Mouse (Mus musculus): ENCODE measurements at regions not wholly inside any gene's neighbourhood (a gene's known extent, or its start where the extent isn't known, plus 50 kb on each side); places are given as distances from the start of the nearest gene placed in this dataset.

DNA sequence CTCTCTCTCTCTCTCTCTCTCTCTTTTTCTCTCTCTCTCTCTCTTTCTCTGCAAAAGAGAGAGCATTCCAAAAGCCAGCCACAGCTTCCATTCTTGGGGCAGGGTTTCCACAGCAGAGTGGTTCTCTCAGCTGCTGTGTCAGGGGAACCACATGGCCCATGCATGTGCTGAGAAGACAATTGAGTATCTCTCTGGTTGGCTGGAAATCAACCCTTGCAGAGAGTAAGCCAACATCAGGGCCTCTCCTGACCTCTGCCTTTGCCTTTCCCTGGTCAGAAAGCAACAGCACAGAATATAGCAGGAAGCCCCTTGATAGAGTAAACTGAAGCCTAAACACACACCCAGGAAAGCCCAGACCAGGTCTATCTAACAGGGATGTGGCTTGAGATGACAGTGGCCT is 138.6 kb downstream of the Fgf18 start:
- no peak for ATAC-seq
- Histone ChIP-seq H3K27ac (ENCODE audit: low read length) (no peak overlapping the region), H3K36me3 (ENCODE audit: control insufficient read depth, insufficient read depth) (no peaks in the 10 kb centered on the region), H3K27me3 (replicated peaks; ENCODE audit: control insufficient read depth, insufficient read depth, low read length) (no peaks in the 10 kb centered on the region), H3K4me1 (replicated peaks; ENCODE audit: control insufficient read depth, insufficient read depth, low read length) (peaks cover 7% of the 10 kb centered on the region), H3K4me3 (replicated peaks; ENCODE audit: low read length) (no peak overlapping the region), H3K9me3 (ENCODE audit: control insufficient read depth, low read length) (no peaks in the 10 kb centered on the region), H3K9ac (replicated peaks; ENCODE audit: low read depth, low read length) (no peak overlapping the region), H3K4me2 (ENCODE audit: low read length) (no peak overlapping the region)

- H3K27me3 ChIP-seq (replicated peaks; ENCODE audit: control insufficient read depth, insufficient read depth, low read length) = no peaks in the 10 kb centered on the region
- peaks cover 7% of the 10 kb centered on the region for H3K4me1 ChIP-seq (replicated peaks; ENCODE audit: control insufficient read depth, insufficient read depth, low read length)
- 93% methylated on average over 11 of the region's 11 CpGs for WGBS
- no peak overlapping the region for H3K9ac ChIP-seq (replicated peaks; ENCODE audit: low read depth, low read length)
- H3K36me3 ChIP-seq (ENCODE audit: control insufficient read depth, insufficient read depth) = no peaks in the 10 kb centered on the region
- H3K4me2 ChIP-seq (ENCODE audit: low read length) = no peak overlapping the region
- no peak for ATAC-seq
- H3K4me3 ChIP-seq (replicated peaks; ENCODE audit: low read length) = no peak overlapping the region
- H3K9me3 ChIP-seq (ENCODE audit: control insufficient read depth, low read length) = no peaks in the 10 kb centered on the region
- no peak overlapping the region for H3K27ac ChIP-seq (ENCODE audit: low read length)
Measured at GRCm38 (mm10) chr11:33007826-33008530, 139.2 kb downstream of the Fgf18 start.

- H3K4me2 ChIP-seq (ENCODE audit: low read length) = no peak overlapping the region
- H3K27me3 ChIP-seq (replicated peaks; ENCODE audit: control insufficient read depth, insufficient read depth, low read length) = no peaks in the 10 kb centered on the region
- H3K36me3 ChIP-seq (ENCODE audit: control insufficient read depth, insufficient read depth) = no peaks in the 10 kb centered on the region
- no peak for ATAC-seq
- H3K27ac ChIP-seq (ENCODE audit: low read length) = no peak overlapping the region
- H3K4me1 ChIP-seq (replicated peaks; ENCODE audit: control insufficient read depth, insufficient read depth, low read length) = peaks cover 7% of the 10 kb centered on the region
- 88% methylated on average over 6 of the region's 6 CpGs for WGBS
- no peak overlapping the region for H3K9ac ChIP-seq (replicated peaks; ENCODE audit: low read depth, low read length)
- no peaks in the 10 kb centered on the region for H3K9me3 ChIP-seq (ENCODE audit: control insufficient read depth, low read length)
- no peak overlapping the region for H3K4me3 ChIP-seq (replicated peaks; ENCODE audit: low read length)
Measured at GRCm38 (mm10) chr11:33007366-33007765, 139.8 kb downstream of the Fgf18 start.

DNA sequence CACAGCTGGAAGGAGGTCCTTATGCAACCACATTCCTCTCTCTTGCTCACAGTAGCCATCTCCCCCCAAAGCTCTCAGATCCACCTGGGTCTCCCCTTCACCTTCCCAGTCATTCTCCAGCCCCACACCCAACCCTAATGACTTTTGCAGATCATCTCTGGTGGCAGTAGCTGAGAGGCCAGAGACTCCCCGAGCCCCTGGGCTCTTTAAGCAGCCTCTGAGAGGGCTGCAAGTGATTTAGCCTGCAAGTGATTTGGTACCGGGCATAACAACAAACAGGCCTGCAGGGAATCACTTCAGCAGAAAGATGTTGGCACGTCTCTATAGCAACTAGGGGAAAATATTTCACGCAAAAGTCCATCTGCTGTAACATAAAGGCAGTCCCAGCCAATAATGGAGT is 142.0 kb downstream of the Fgf18 start:
- ATAC-seq = peak; percentile 71
- WGBS = 33% methylated on average over 4 of the region's 4 CpGs

DNA sequence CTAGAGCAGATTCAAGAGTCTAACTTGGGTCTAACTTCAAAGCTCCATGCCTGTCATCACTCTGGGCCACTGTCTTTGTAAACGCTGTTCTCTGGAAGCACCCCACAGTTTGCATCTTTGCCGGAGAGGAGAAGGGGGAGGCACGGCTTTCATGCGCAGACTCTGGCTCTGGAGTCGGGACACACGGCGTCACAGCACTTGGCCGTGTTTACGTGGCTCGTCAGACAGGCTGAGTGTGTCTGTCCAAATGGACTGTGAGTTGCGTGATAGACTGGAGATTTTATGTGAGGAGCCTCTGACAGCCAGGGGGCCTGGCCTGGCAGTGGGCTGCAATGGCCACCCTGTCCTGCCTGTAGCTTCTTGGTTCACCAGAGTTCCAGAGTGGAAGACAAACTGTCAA is 142.6 kb downstream of the Fgf18 start:
- H3K9me3 ChIP-seq (ENCODE audit: control insufficient read depth, low read length) = no peaks in the 10 kb centered on the region
- no peak overlapping the region for H3K9ac ChIP-seq (replicated peaks; ENCODE audit: low read depth, low read length)
- 88% methylated on average over 11 of the region's 11 CpGs for WGBS
- no peaks in the 10 kb centered on the region for H3K36me3 ChIP-seq (ENCODE audit: control insufficient read depth, insufficient read depth)
- no peak for ATAC-seq
- no peak overlapping the region for H3K4me3 ChIP-seq (replicated peaks; ENCODE audit: low read length)
- H3K27me3 ChIP-seq (replicated peaks; ENCODE audit: control insufficient read depth, insufficient read depth, low read length) = no peaks in the 10 kb centered on the region
- no peak overlapping the region for H3K27ac ChIP-seq (ENCODE audit: low read length)
- H3K4me2 ChIP-seq (ENCODE audit: low read length) = no peak overlapping the region
- peaks cover 7% of the 10 kb centered on the region for H3K4me1 ChIP-seq (replicated peaks; ENCODE audit: control insufficient read depth, insufficient read depth, low read length)

More for the DNA sequence above, 142.0 kb downstream of the Fgf18 start:
- Histone ChIP-seq H3K27me3 (replicated peaks; ENCODE audit: control insufficient read depth, insufficient read depth, low read length) (no peaks in the 10 kb centered on the region), H3K4me3 (replicated peaks; ENCODE audit: low read length) (no peak overlapping the region), H3K4me1 (replicated peaks; ENCODE audit: control insufficient read depth, insufficient read depth, low read length) (peaks cover 7% of the 10 kb centered on the region), H3K9ac (replicated peaks; ENCODE audit: low read depth, low read length) (no peak overlapping the region), H3K4me2 (ENCODE audit: low read length) (no peak overlapping the region), H3K9me3 (ENCODE audit: control insufficient read depth, low read length) (no peaks in the 10 kb centered on the region), H3K36me3 (ENCODE audit: control insufficient read depth, insufficient read depth) (no peaks in the 10 kb centered on the region), H3K27ac (ENCODE audit: low read length) (no peak overlapping the region)

DNA sequence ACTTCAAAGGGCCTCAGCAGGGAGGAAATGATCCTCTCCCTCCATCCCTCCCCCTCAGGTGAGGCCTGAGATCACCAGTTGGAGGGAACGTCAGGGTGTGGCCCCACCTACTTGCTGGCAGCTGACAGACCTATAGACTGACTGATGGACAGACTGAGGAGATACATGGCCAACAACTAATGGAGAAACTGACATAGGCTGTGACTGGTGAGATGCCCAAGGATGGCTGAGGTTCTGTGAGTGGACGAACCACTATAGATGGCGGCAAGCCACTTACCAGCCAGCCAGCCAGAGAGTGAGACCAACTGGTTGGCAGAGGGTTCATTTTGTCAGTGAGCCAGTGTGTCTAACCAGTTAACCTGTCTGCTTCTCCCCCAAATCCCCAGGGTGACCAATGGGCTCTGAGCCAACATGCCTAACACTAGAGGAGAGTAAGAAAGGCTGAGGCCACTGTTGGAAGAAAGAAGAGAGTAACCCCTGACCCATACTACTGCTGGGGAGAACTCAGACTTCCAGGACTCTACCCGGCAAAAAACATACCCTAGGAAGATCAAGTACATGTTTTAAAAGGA is 147.4 kb downstream of the Fgf18 start:
- H3K4me1 ChIP-seq (replicated peaks; ENCODE audit: control insufficient read depth, insufficient read depth, low read length) = no peaks in the 10 kb centered on the region
- no peaks in the 10 kb centered on the region for H3K9me3 ChIP-seq (ENCODE audit: control insufficient read depth, low read length)
- no peaks in the 10 kb centered on the region for H3K36me3 ChIP-seq (ENCODE audit: control insufficient read depth, insufficient read depth)
- H3K9ac ChIP-seq (replicated peaks; ENCODE audit: low read depth, low read length) = no peak overlapping the region
- H3K4me3 ChIP-seq (replicated peaks; ENCODE audit: low read length) = no peak overlapping the region
- 88% methylated on average over 4 of the region's 4 CpGs for WGBS
- no peaks in the 10 kb centered on the region for H3K27me3 ChIP-seq (replicated peaks; ENCODE audit: control insufficient read depth, insufficient read depth, low read length)
- H3K4me2 ChIP-seq (ENCODE audit: low read length) = no peak overlapping the region
- ATAC-seq = no peak
- no peak overlapping the region for H3K27ac ChIP-seq (ENCODE audit: low read length)

- H3K27me3 ChIP-seq (replicated peaks; ENCODE audit: control insufficient read depth, insufficient read depth, low read length) = no peaks in the 10 kb centered on the region
- WGBS = 84% methylated on average over 14 of the region's 14 CpGs
Measured at GRCm38 (mm10) chr11:32998687-32999605, 148.3 kb downstream of the Fgf18 start.

GRCm38 (mm10) chr11:32994391-32994790 is 152.8 kb downstream of the Fgf18 start:
- no peaks in the 10 kb centered on the region for H3K4me1 ChIP-seq (replicated peaks; ENCODE audit: control insufficient read depth, insufficient read depth, low read length)
- H3K27ac ChIP-seq (ENCODE audit: low read length) = no peak overlapping the region
- no peak overlapping the region for H3K4me3 ChIP-seq (replicated peaks; ENCODE audit: low read length)
- ATAC-seq = no peak
- H3K36me3 ChIP-seq (ENCODE audit: control insufficient read depth, insufficient read depth) = no peaks in the 10 kb centered on the region
- no peaks in the 10 kb centered on the region for H3K27me3 ChIP-seq (replicated peaks; ENCODE audit: control insufficient read depth, insufficient read depth, low read length)
- 79% methylated on average over 4 of the region's 4 CpGs for WGBS
- H3K9me3 ChIP-seq (ENCODE audit: control insufficient read depth, low read length) = no peaks in the 10 kb centered on the region
- no peak overlapping the region for H3K4me2 ChIP-seq (ENCODE audit: low read length)
- H3K9ac ChIP-seq (replicated peaks; ENCODE audit: low read depth, low read length) = no peak overlapping the region

More at GRCm38 (mm10) chr11:32998687-32999605, 148.3 kb downstream of the Fgf18 start:
- ATAC-seq = no peak
- no peak overlapping the region for H3K4me3 ChIP-seq (replicated peaks; ENCODE audit: low read length)
- H3K36me3 ChIP-seq (ENCODE audit: control insufficient read depth, insufficient read depth) = no peaks in the 10 kb centered on the region
- no peak overlapping the region for H3K9ac ChIP-seq (replicated peaks; ENCODE audit: low read depth, low read length)
- H3K27ac ChIP-seq (ENCODE audit: low read length) = no peak overlapping the region
- H3K4me1 ChIP-seq (replicated peaks; ENCODE audit: control insufficient read depth, insufficient read depth, low read length) = no peaks in the 10 kb centered on the region
- no peak overlapping the region for H3K4me2 ChIP-seq (ENCODE audit: low read length)
- no peaks in the 10 kb centered on the region for H3K9me3 ChIP-seq (ENCODE audit: control insufficient read depth, low read length)

- Histone ChIP-seq H3K9me3 (ENCODE audit: control insufficient read depth, low read length) (no peaks in the 10 kb centered on the region), H3K4me2 (ENCODE audit: low read length) (no peak overlapping the region), H3K36me3 (ENCODE audit: control insufficient read depth, insufficient read depth) (no peaks in the 10 kb centered on the region), H3K9ac (replicated peaks; ENCODE audit: low read depth, low read length) (no peak overlapping the region), H3K27me3 (replicated peaks; ENCODE audit: control insufficient read depth, insufficient read depth, low read length) (no peaks in the 10 kb centered on the region), H3K4me1 (replicated peaks; ENCODE audit: control insufficient read depth, insufficient read depth, low read length) (no peaks in the 10 kb centered on the region), H3K27ac (ENCODE audit: low read length) (no peak overlapping the region), H3K4me3 (replicated peaks; ENCODE audit: low read length) (no peak overlapping the region)
- WGBS = 68% methylated on average over 8 of the region's 8 CpGs
- ATAC-seq = no peak
Measured at GRCm38 (mm10) chr11:32993439-32993838, 153.8 kb downstream of the Fgf18 start.

Data from forebrain, embryonic 16.5 days (tissue).